Mouse (Mus musculus): Measurements from ENCODE around the gene Hspd1.

DNA sequence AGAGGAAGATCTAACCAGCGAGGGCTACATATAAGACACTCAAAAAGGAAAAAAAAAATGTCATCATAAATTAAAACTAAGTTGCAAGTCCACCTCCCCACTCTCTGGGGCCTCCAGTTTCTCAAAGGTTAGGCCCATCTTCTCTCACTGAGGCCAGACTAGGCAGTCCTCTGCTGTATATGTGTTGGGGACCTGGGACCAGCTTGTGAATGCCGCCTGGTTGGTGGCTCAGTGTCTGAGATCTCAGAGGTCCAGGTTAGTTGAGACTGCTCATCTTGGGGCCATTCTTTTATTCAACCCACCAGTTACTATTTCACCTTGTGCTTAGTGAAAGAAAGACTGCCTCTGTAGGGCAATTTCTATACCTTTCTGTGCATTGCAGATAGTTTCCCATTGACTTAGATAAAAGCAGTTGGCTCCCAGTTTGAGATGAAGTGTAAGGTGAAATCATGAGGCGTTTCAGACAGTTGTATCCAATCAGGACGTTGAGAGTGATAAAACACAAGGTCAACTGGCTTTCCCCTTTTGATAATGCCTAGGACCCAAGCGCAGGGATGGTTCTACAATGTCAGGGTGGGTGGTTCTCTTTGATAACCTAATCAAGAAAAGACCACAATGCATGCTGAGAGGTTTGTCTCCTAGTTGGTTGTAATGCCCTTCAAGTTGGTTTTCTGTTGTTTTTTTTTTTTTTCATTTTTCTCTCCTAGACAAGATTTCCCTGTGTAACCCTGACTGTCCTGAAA, 12.2 kb downstream of the Hspd1 start:
- no peak for TF ChIP-seq CTCF (IDR thresholded peaks at IDR 0.05)
- no peak for TF ChIP-seq EP300 (IDR thresholded peaks at IDR 0.05)
